Mouse (Mus musculus) thymus, postnatal 36 days (tissue): ENCODE data around the gene Timm13.

Experiments
- DNase-seq, 2 experiments: peaks; one replicate each; pipeline ENCODE4 v3.0.0; 2022; ENCODE audit warnings: mixed read lengths in 2 of 2

The Timm13 gene

GRCm38 (mm10) chr10:80904004-80904693, 3.4 kb upstream of the Timm13 start:
- DNase-seq = no peak

- DNase-seq = no peak
These were observed 2.5 kb upstream of the Timm13 start for GRCm38 (mm10) chr10:80903282-80903681.

- DNase-seq = no peak
These were observed 1.6 kb upstream of the Timm13 start for GRCm38 (mm10) chr10:80902273-80902940.

GRCm38 (mm10) chr10:80901409-80902272, 872 bp upstream of the Timm13 start:
- no peak for DNase-seq

GRCm38 (mm10) chr10:80899591-80900317, 1.0 kb downstream of the Timm13 start:
- DNase-seq = no peak

GRCm38 (mm10) chr10:80899074-80899473, 1.7 kb downstream of the Timm13 start:
- DNase-seq = no peak

- no peak for DNase-seq
These were observed 2.8 kb downstream of the Timm13 start for GRCm38 (mm10) chr10:80897861-80898510.

GRCm38 (mm10) chr10:80896581-80897485, 3.9 kb downstream of the Timm13 start:
- DNase-seq = no peak

GRCm38 (mm10) chr10:80895697-80896096, 5.1 kb downstream of the Timm13 start:
- no peak for DNase-seq

- DNase-seq = no peak
These were observed 5.7 kb downstream of the Timm13 start for GRCm38 (mm10) chr10:80895100-80895499.

- DNase-seq = no peak
These were observed 13.6 kb downstream of the Timm13 start for GRCm38 (mm10) chr10:80887181-80887580.

- DNase-seq = peak; percentile 79 to 81
These were observed 19.5 kb downstream of the Timm13 start for GRCm38 (mm10) chr10:80881301-80881700.

GRCm38 (mm10) chr10:80880901-80881300, 19.9 kb downstream of the Timm13 start:
- DNase-seq = no peak

- peak; percentile 67 to 69 for DNase-seq
These were observed 20.6 kb downstream of the Timm13 start for GRCm38 (mm10) chr10:80880131-80880641.

GRCm38 (mm10) chr10:80876594-80876993, 24.2 kb downstream of the Timm13 start:
- no peak for DNase-seq

- DNase-seq = peak; percentile 59 to 62
These were observed 24.7 kb downstream of the Timm13 start for GRCm38 (mm10) chr10:80876028-80876427.

- DNase-seq = no peak
These were observed 26.7 kb downstream of the Timm13 start for GRCm38 (mm10) chr10:80874035-80874434.

- DNase-seq = no peak
These were observed 29.2 kb downstream of the Timm13 start, which contains the start of gene Tmprss9 for GRCm38 (mm10) chr10:80871581-80871980. Gene Tmprss9 (plus strand): TSS chr10:80871848.

GRCm38 (mm10) chr10:80870993-80871392, 29.8 kb downstream of the Timm13 start:
- no peak for DNase-seq

- DNase-seq = no peak
These were observed 36.3 kb downstream of the Timm13 start for GRCm38 (mm10) chr10:80864446-80864845.

- DNase-seq = no peak
These were observed 38.5 kb downstream of the Timm13 start for GRCm38 (mm10) chr10:80862305-80862704.
